Mouse (Mus musculus) embryo, embryonic 11.5 days (tissue): ENCODE results near the gene 4930523C07Rik.

Experiments used
- DNase-seq: peaks from one replicate; pipeline ENCODE4 v3.0.0-alpha.2; 2012; ENCODE audit warnings: low read depth, low spot score

4930523C07Rik gene

DNA sequence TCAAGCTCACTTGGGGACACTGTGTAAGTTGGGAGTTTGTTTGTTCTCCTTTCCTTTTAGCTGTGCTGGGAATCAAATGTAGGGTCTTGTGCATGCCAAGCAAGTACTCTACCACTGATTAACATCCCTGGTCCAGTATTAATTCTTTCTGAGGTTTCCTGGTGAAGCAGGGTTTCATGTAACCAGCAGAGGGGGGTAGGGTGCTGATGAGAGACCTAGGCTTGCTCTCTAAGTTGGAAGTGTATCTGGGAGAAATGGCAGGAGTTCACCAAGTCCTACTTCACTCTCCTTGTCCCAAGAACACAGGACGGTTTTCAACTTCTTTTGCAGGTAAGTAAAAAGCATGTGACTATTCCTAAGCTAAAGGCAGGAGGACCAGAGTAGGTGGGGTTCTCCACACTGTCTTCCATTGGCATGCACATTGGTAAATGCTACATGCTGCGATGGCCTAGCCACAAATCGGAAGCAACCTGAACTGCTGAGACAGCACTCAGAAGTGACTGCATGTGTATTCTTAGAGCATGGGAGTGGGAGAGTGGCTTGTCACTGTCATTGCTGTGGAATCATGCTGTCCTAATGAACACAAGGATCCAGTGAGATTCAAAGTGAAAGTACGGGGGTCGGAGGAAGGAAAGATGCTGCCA lies 55.6 kb downstream of the 4930523C07Rik start:
- DNase-seq: no peak

- no peak for DNase-seq
Measured at GRCm38 (mm10) chr1:160100996-160101395, 56.8 kb downstream of the 4930523C07Rik start.

DNA sequence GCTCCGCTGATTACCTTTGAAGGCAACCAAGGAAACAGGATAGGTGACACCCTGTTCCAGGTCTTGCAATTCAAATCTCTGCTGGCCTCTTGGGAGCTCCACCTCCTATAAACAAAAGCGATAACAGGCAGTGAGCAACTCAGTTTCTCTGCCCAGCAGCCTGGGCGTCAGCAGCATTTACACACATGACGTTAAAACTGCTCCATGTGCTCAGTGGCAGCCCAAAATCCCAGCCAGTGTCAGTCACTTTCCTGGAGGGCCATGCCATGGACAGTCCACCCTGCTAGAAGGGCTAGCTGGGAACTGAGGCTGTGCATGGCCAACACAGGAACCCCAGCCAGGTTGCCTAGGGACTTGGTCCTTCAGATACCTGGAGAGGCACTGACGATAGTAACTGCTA lies 61.2 kb downstream of the 4930523C07Rik start:
- DNase-seq: no peak

DNA sequence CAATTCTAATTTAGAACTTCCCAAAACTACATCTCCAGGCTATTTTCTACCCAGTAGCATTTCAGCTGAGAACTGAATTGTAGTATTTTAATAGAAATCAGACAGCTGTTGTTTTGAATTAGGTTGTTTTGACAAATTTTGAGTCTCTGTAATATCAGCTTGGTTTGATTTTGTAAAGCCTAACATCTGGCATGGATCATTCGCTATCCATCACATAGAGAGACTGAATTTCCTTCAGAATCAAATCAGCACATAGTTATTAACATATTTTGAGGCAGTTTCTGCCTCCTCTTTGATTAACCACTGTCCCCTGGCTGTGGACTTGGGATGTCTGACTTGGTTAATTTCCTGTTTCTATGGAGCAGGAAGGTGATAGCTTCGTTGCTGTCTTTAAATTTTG lies 64.4 kb downstream of the 4930523C07Rik start:
- no peak for DNase-seq

DNA sequence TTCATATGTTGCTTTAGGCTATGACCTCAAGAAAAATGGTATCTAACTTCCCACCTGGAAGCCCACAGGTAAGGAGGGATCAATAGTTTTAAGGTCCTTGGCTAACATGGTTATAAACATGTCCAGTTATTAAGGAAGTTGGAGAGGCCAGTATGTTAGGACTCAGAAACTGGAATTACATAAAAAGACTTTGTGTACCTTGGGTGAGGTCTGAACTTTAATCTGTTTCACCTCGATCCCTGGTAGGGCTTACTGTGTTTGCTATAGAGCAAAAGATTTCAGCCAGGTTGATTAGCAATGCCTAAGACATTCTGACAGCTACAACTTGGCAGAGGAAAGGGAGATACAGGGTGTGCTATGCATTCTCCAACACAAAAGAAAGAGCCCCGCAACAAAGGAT lies 79.8 kb downstream of the 4930523C07Rik start:
- DNase-seq: no peak
